Mouse (Mus musculus) heart, embryonic 11.5 days (tissue): ENCODE measurements around the gene 2510009E07Rik. TPM values are rescaled to one million over a fixed set of nuclear protein-coding genes. Genes with fewer than 3 reads are reported as not detected.

ENCODE experiments used
- ATAC-seq: fragments of 200-750 bp; cut with Nextera tagmentation; replicated peaks from 2 replicates; pipeline ENCODE4 v1.8.0; 2017; ENCODE audit warnings: moderate library complexity; ENCODE audit not compliant: insufficient number of reproducible peaks, low FRiP score, low TSS enrichment
- H3K27ac ChIP-seq: fragments of 300-500 bp; sonication (generic); 2 replicates; pipeline ENCODE4 v1.5.1; 2014; ENCODE audit warnings: mild to moderate bottlenecking, low read depth, low read length
- H3K27me3 ChIP-seq: fragments of 300-500 bp; sonication (generic); 2 replicates; pipeline ENCODE4 v1.6.1; 2014; ENCODE audit warnings: mild to moderate bottlenecking, low read length, mixed read lengths; ENCODE audit not compliant: control insufficient read depth, insufficient read depth
- H3K36me3 ChIP-seq: fragments of 300-500 bp; sonication (generic); 2 replicates; pipeline ENCODE4 v1.6.1; 2014; ENCODE audit warnings: mild to moderate bottlenecking, low read length, moderate library complexity, mixed read lengths; ENCODE audit not compliant: control insufficient read depth, insufficient read depth
- H3K4me1 ChIP-seq: fragments of 300-500 bp; sonication (generic); 2 replicates; pipeline ENCODE4 v1.6.1; 2014; ENCODE audit warnings: low read length; ENCODE audit not compliant: control insufficient read depth, insufficient read depth
- H3K4me2 ChIP-seq: fragments of 300-500 bp; sonication (generic); 2 replicates; pipeline ENCODE4 v1.6.1; 2014; ENCODE audit warnings: mild to moderate bottlenecking, moderate library complexity
- H3K4me3 ChIP-seq: fragments of 300-500 bp; sonication (generic); 2 replicates; pipeline ENCODE4 v1.5.1; 2014; ENCODE audit warnings: low read depth, low read length
- H3K9ac ChIP-seq: fragments of 300-500 bp; sonication (generic); 2 replicates; pipeline ENCODE4 v1.6.1; 2014; ENCODE audit warnings: mild to moderate bottlenecking, low read depth, low read length, moderate library complexity
- H3K9me3 ChIP-seq: fragments of 300-500 bp; sonication (generic); replicated peaks from 2 replicates; pipeline ENCODE4 v1.6.1; 2016; ENCODE audit warnings: low read length; ENCODE audit not compliant: control insufficient read depth
- WGBS: fragments of 180-500 bp; shearing (Covaris S2); extraction: QIAGEN DNeasy Blood & Tissue Kit; methylation state at CpG from one replicate; pipeline ENCODE4 v1.1.7; 2014; ENCODE audit not compliant: insufficient replicate concordance; 5-methylcytosine and 5-hydroxymethylcytosine counted together
- polyA plus RNA-seq: library from polyadenylated mRNA; unstranded; fragments of >200 nt; fragmentation: Nextera tagmentation; extraction: Ambion mirVana; gene quantifications from 2 replicates; pipeline ENCODE4 v1.2.1, GENCODE M21; 2014

Gene 2510009E07Rik
- polyA plus RNA-seq, 1 experiment from 2014 or later, result 15.7 TPM

DNA sequence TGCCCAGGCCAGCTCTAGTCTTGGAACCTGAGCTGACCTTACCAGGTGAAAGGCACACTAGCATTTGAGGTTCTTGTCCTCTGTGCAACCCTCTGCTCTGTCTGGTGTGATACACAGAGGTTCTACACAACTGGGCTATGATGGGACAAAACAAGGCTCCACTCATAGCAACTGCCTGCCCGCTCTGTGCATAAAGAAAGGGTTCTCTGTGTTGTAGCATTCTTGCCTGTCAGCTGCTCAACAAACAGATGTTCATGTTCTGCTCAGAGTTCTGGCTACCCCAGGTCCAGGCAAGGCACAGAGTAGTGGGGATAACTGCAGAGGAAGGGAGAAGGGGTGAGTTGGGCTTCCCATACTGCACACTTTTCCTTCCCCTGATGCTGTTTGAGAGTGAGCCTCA is 29.8 kb upstream of the 2510009E07Rik start:
- H3K4me3 ChIP-seq, result no peak overlapping the region
- no peak for ATAC-seq
- 83% methylated on average over 1 of the region's 1 CpGs for WGBS

DNA sequence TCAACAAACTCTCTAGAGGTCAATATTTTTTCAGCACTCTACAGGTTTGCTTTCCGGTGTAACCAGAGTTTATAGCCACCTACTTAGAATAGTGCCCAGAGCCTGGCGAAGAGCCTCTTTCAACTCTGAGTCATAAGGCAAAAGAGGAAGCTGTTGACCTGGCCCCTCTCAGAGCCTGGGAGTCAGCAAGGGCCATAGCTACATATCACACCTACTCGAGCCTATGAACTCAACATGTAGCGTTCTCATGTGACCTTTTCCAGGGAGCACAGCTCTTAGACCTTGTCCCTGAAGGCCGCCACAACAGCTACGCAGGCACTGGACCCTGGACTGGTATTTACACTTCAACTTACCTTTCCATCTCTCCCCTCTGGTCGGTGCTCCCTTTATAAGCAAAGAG is 25.3 kb upstream of the 2510009E07Rik start:
- no peak overlapping the region for H3K27ac ChIP-seq
- WGBS, result 83% methylated on average over 7 of the region's 7 CpGs
- ATAC-seq, result no peak
- H3K9ac ChIP-seq, result no peak overlapping the region
- H3K4me1 ChIP-seq, result no peaks in the 10 kb centered on the region
- H3K4me3 ChIP-seq, result no peak overlapping the region
- no peaks in the 10 kb centered on the region for H3K27me3 ChIP-seq
- no peaks in the 10 kb centered on the region for H3K9me3 ChIP-seq
- no peaks in the 10 kb centered on the region for H3K36me3 ChIP-seq
- H3K4me2 ChIP-seq, result no peak overlapping the region

More for the DNA sequence above, 29.8 kb upstream of the 2510009E07Rik start:
- Histone ChIP-seq H3K27ac (no peak overlapping the region), H3K9me3 (no peaks in the 10 kb centered on the region), H3K4me2 (no peak overlapping the region), H3K36me3 (no peaks in the 10 kb centered on the region), H3K4me1 (no peaks in the 10 kb centered on the region), H3K27me3 (no peaks in the 10 kb centered on the region), H3K9ac (no peak overlapping the region)

DNA sequence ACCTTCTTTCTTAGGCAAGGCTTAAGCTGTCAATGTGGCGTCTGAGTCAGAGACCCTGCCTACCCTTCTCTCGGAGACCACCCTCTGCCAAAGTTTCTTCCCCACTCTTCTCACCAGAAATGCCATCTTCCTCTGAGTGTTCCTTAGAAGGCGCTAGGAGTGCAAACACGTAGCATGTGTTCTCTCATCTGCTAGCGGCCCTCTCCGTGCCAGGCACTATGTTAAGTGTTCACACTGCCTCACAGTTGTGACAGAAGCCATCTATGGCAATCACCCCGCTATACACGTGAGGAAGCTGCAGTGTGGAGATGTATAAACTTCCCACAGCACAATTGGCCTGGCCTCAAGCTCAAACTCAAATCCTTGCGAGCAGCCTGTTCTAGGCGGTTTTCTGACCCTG is 20.1 kb upstream of the 2510009E07Rik start:
- ATAC-seq, result no peak
- Histone ChIP-seq H3K27me3 (no peaks in the 10 kb centered on the region), H3K4me3 (no peak overlapping the region), H3K36me3 (no peaks in the 10 kb centered on the region), H3K4me2 (no peak overlapping the region), H3K9me3 (no peaks in the 10 kb centered on the region), H3K9ac (no peak overlapping the region), H3K4me1 (0 out of 2 replicates have a peak, but pooled peaks cover 2% of the 10 kb centered on the region), H3K27ac (no peak overlapping the region)
- 71% methylated on average over 10 of the region's 10 CpGs for WGBS

DNA sequence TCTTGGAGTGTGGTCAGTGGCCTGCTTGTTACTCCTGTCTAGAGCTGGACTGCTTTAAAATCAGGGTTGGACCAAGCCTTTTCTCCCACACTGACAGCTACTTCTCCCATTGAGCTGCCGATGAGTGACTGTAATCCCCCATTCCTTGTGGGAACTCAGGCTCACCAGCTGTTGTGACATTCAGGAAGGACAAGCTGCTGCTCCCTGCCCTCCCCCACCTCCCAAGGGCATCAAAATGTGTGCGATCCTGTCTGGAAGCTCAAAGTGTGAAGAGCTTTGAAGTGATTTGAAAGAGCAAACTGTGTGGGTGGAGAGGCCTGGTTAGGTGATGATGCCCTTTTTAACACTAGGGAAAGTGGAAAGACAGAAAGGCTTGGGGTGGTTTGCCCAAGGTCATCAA is 15.9 kb upstream of the 2510009E07Rik start:
- no peaks in the 10 kb centered on the region for H3K9me3 ChIP-seq
- no peak overlapping the region for H3K9ac ChIP-seq
- peak overlapping the region; percentile 50 for H3K27ac ChIP-seq
- ATAC-seq, result 0 out of 2 replicates have a peak, but pooled peaks have one; percentile 7
- 0 out of 2 replicates have a peak, but pooled peaks cover 2% of the 10 kb centered on the region for H3K4me1 ChIP-seq
- no peak overlapping the region for H3K4me2 ChIP-seq
- 10% methylated on average over 2 of the region's 2 CpGs for WGBS
- no peak overlapping the region for H3K4me3 ChIP-seq
- H3K36me3 ChIP-seq, result no peaks in the 10 kb centered on the region
- H3K27me3 ChIP-seq, result no peaks in the 10 kb centered on the region

DNA sequence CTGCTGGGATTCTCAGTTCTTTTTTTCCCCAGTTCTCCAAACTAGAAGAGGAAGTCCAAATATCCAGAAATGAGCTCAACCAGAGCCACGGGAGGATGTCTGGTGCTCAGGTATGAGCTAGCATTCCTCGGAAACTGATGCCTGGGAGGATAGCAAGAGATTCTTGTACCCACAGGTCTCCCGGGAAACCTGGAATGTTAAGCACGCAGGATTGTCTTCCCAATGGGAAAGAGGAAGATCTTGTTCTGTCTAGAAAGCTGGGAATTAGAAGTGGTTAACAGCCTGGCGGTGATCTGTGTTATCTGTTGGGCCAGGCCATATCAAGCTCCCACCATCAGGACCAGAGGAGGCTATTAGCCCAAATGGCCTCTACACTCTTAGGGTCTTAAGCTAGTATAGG is 10.2 kb upstream of the 2510009E07Rik start:
- no peaks in the 10 kb centered on the region for H3K27me3 ChIP-seq
- H3K36me3 ChIP-seq, result no peaks in the 10 kb centered on the region
- no peak overlapping the region for H3K4me2 ChIP-seq
- ATAC-seq, result no peak
- H3K27ac ChIP-seq, result no peak overlapping the region
- H3K4me1 ChIP-seq, result no peaks in the 10 kb centered on the region
- H3K9me3 ChIP-seq, result no peaks in the 10 kb centered on the region
- no peak overlapping the region for H3K4me3 ChIP-seq
- WGBS, result 27% methylated on average over 5 of the region's 5 CpGs
- H3K9ac ChIP-seq, result no peak overlapping the region

DNA sequence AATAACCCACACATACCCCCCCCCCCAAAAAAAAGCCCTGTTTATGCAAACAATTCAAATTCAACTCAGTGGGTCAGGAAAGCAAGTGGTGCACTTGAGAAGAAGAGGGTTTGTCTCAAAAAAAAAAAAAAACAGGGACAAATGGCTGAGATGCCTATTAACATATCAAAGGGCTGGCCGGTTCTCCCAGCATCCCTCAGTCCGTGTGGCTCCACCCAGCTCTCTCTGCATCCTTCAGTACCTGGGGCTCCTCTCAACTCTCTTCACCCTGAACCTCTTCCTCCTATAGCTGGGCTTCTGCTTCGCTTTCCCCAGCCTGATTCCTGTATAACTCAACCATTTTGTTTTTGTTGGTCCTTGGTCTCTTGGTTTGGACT is 7.8 kb upstream of the 2510009E07Rik start:
- H3K4me1 ChIP-seq, result no peaks in the 10 kb centered on the region
- H3K36me3 ChIP-seq, result no peaks in the 10 kb centered on the region
- no peak overlapping the region for H3K4me2 ChIP-seq
- no peak overlapping the region for H3K27ac ChIP-seq
- no peak overlapping the region for H3K9ac ChIP-seq
- no peaks in the 10 kb centered on the region for H3K9me3 ChIP-seq
- ATAC-seq, result no peak
- 23% methylated on average over 3 of the region's 3 CpGs for WGBS
- H3K4me3 ChIP-seq, result no peak overlapping the region
- no peaks in the 10 kb centered on the region for H3K27me3 ChIP-seq

DNA sequence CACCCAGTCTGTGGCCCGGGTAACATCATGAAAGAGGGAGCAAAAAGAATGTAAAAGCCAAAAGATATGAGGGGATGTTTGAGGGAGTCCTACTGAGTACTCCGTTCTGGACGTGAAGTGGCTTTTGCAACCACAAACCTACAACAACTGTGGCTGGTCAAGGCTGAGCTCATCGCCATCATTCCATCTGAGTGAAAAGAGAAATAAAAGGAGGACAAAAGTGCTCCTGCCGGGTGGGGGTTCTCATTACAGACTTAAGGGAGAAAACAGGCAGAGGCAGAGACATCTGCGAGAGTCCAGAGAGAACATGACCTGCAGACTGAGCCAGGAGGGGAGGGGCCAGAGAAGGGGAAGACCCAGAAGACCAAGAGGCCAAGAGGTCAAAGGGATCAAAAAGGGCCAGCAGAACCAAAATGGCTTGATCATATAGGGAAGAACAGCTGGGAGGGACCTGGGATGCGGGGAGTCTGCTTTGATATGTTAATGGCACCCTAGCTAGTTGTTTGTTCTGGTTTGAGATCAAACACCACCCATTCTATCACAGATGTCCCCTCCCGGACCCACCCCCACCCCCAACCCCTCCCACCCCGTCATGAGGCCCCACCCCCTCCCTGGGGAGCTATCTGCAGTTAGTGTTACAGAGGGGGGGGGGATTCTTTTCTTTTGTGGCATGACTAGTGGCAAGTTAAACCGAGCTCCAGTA is 7.3 kb upstream of the 2510009E07Rik start:
- Histone ChIP-seq H3K27ac (no peak overlapping the region), H3K27me3 (no peaks in the 10 kb centered on the region), H3K4me3 (no peak overlapping the region), H3K36me3 (no peaks in the 10 kb centered on the region), H3K9me3 (no peaks in the 10 kb centered on the region), H3K4me1 (no peaks in the 10 kb centered on the region), H3K4me2 (no peak overlapping the region), H3K9ac (no peak overlapping the region)
- no peak; the same call in 1 of the 2 replicates for ATAC-seq
- 37% methylated on average over 10 of the region's 10 CpGs for WGBS

DNA sequence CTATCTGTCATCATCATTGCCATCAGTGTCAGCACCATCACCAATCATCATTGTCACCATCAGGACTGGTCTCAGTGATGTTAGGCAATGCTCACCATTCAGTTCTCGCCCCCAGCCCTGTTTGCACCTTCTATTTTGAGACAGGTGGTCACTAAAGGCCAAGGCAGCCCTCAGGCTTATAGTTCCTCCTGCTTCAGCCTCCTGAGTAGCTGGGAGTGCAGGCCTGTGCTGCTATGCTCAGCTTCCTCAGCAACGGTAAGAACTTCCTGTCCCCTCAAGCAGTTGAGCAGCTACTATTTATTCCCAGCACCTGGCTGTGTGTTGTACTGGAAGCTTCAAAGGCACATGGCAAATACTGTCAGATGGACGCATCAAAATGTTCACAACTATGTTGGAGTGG is 3.7 kb upstream of the 2510009E07Rik start:
- Histone ChIP-seq H3K27ac (no peak overlapping the region), H3K4me1 (peaks cover 1% of the 10 kb centered on the region), H3K9ac (no peak overlapping the region), H3K4me2 (no peak overlapping the region), H3K27me3 (no peaks in the 10 kb centered on the region), H3K4me3 (no peak overlapping the region), H3K36me3 (no peaks in the 10 kb centered on the region), H3K9me3 (no peaks in the 10 kb centered on the region)
- 59% methylated on average over 3 of the region's 3 CpGs for WGBS
- ATAC-seq, result no peak

DNA sequence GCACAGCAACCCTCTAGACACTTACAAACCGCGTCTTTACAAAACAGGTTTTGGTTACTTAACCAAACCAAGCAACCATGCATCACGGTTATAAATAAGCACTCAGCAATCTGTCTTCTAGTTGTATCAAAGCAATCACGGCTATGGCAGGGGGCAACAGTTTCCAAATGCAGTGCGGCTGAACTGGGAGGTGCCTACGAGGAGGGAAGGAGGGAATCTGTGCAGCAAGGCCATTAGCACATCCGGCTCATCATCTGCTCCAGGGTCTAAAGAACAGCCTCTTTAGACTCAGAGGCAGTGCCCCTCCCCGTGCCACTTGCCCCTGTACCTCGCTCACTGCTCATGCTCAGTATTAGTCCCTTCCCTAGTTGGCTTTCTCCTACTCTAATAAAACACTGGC is 2.5 kb upstream of the 2510009E07Rik start:
- ATAC-seq, result no peak
- peaks cover 6% of the 10 kb centered on the region for H3K4me1 ChIP-seq
- no peak overlapping the region for H3K4me2 ChIP-seq
- no peak overlapping the region for H3K27ac ChIP-seq
- WGBS, result 64% methylated on average over 9 of the region's 9 CpGs
- no peaks in the 10 kb centered on the region for H3K9me3 ChIP-seq
- H3K4me3 ChIP-seq, result no peak overlapping the region
- no peaks in the 10 kb centered on the region for H3K27me3 ChIP-seq
- H3K9ac ChIP-seq, result no peak overlapping the region
- H3K36me3 ChIP-seq, result no peaks in the 10 kb centered on the region
